Mouse (Mus musculus) heart, postnatal 0 days (tissue): ENCODE measurements at regions not wholly inside any gene's neighbourhood (a gene's known extent, or its start where the extent isn't known, plus 50 kb on each side); places are given as distances from the start of the nearest gene placed in this dataset.

Experiments
- ATAC-seq: fragments of 200-750 bp; cut with Nextera tagmentation; 2 replicates; pipeline ENCODE4 v1.8.0; 2017; ENCODE audit warnings: low read depth, moderate number of reproducible peaks, moderate library complexity; ENCODE audit not compliant: insufficient read depth
- DNase-seq: peaks from one replicate; pipeline ENCODE4 v3.0.0-alpha.2; 2016; ENCODE audit warnings: low spot score
- H3K27ac ChIP-seq: fragments of 300-500 bp; sonication (generic); 2 replicates; pipeline ENCODE4 v1.5.1; 2014; ENCODE audit warnings: low read depth, mild to moderate bottlenecking
- H3K27me3 ChIP-seq: fragments of 300-500 bp; sonication (generic); 2 replicates; pipeline ENCODE4 v1.6.1; 2014; ENCODE audit warnings: low read length, mixed read lengths; ENCODE audit not compliant: control insufficient read depth, insufficient read depth
- H3K36me3 ChIP-seq: fragments of 300-500 bp; sonication (generic); replicated peaks from 2 replicates; pipeline ENCODE4 v1.6.1; 2014; ENCODE audit warnings: low read length, mixed read lengths; ENCODE audit not compliant: control insufficient read depth, insufficient read depth
- H3K4me1 ChIP-seq: fragments of 300-500 bp; sonication (generic); 2 replicates; pipeline ENCODE4 v1.6.1; 2014; ENCODE audit warnings: antibody characterized with exemption; ENCODE audit not compliant: control insufficient read depth, insufficient read depth
- H3K4me2 ChIP-seq: fragments of 300-500 bp; sonication (generic); 2 replicates; pipeline ENCODE4 v1.6.1; 2014; ENCODE audit warnings: low read depth, mild to moderate bottlenecking, low read length, moderate library complexity
- H3K4me3 ChIP-seq: fragments of 300-500 bp; sonication (generic); 2 replicates; pipeline ENCODE4 v1.5.1; 2014; ENCODE audit warnings: low read depth, low read length
- H3K9ac ChIP-seq: fragments of 300-500 bp; sonication (generic); replicated peaks from 2 replicates; pipeline ENCODE4 v1.6.1; 2014; ENCODE audit warnings: low read depth, low read length, mixed read lengths
- H3K9me3 ChIP-seq: fragments of 300-500 bp; sonication (generic); replicated peaks from 2 replicates; pipeline ENCODE4 v1.6.1; 2016; ENCODE audit warnings: low read length; ENCODE audit not compliant: control insufficient read depth
- CTCF ChIP-seq: IDR thresholded peaks from 2 replicates; pipeline ENCODE4 v1.5.1; 2016; ENCODE audit warnings: antibody characterized with exemption, control low read depth, low read depth
- EP300 ChIP-seq: IDR thresholded peaks from 2 replicates; pipeline ENCODE4 v1.6.1; 2016; ENCODE audit warnings: antibody characterized with exemption, low read depth
- WGBS: fragments of 180-500 bp; shearing (Covaris S2); extraction: QIAGEN DNeasy Blood & Tissue Kit; methylation state at CpG from one replicate; pipeline ENCODE4 v1.1.7; 2014; 5-methylcytosine and 5-hydroxymethylcytosine counted together

DNA sequence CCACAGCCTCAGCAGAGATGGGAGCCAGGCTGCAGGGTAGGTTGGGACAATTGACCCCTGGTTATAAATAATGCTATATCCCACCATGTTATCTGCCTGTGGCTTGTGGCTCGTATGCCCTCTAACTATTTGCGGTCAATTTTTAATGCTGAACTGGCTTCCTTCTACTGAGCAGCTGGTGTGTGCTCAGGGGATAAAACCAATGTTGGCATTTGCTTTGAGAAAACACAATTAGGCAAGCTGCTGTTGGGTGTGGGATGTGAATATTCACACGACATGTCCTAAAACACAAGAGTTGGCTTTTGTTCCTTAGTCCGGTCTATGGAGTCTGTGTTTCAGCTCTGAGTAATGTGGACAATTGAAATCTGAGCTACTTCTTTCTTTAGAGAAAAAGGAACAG is 123.6 kb upstream of the Npvf start:
- Histone ChIP-seq H3K27ac (no peak overlapping the region), H3K4me1 (no peaks in the 10 kb centered on the region), H3K27me3 (no peaks in the 10 kb centered on the region), H3K9me3 (no peaks in the 10 kb centered on the region), H3K4me2 (no peak overlapping the region), H3K9ac (no peak overlapping the region), H3K36me3 (no peaks in the 10 kb centered on the region), H3K4me3 (no peak overlapping the region)
- ATAC-seq (no peak), DNase-seq (no peak)
- TF ChIP-seq CTCF (no peak), EP300 (no peak)
- 82% methylated on average over 4 of the region's 4 CpGs for WGBS

GRCm38 (mm10) chr6:50780677-50781076 is 126.4 kb upstream of the Npvf start:
- Histone ChIP-seq H3K27ac (no peak overlapping the region), H3K9me3 (no peaks in the 10 kb centered on the region), H3K4me1 (no peaks in the 10 kb centered on the region), H3K27me3 (no peaks in the 10 kb centered on the region), H3K9ac (no peak overlapping the region), H3K4me3 (no peak overlapping the region), H3K4me2 (no peak overlapping the region), H3K36me3 (no peaks in the 10 kb centered on the region)
- ATAC-seq = no peak
- no peak for TF ChIP-seq CTCF
- no peak for TF ChIP-seq EP300
- DNase-seq = no peak
- WGBS = 85% methylated on average over 3 of the region's 3 CpGs

GRCm38 (mm10) chr6:50781271-50781670 is 127.0 kb upstream of the Npvf start:
- no peak overlapping the region for H3K4me2 ChIP-seq
- no peaks in the 10 kb centered on the region for H3K36me3 ChIP-seq
- H3K27ac ChIP-seq = no peak overlapping the region
- WGBS = 82% methylated on average over 10 of the region's 10 CpGs
- no peak for DNase-seq
- H3K4me1 ChIP-seq = no peaks in the 10 kb centered on the region
- TF ChIP-seq CTCF (no peak), EP300 (no peak)
- no peak for ATAC-seq
- no peaks in the 10 kb centered on the region for H3K27me3 ChIP-seq
- H3K9me3 ChIP-seq = no peaks in the 10 kb centered on the region
- no peak overlapping the region for H3K4me3 ChIP-seq
- no peak overlapping the region for H3K9ac ChIP-seq

- H3K27ac ChIP-seq = no peak overlapping the region
- H3K9me3 ChIP-seq = no peaks in the 10 kb centered on the region
- no peak for DNase-seq
- H3K4me2 ChIP-seq = no peak overlapping the region
- no peak overlapping the region for H3K9ac ChIP-seq
- no peaks in the 10 kb centered on the region for H3K36me3 ChIP-seq
- 65% methylated on average over 2 of the region's 2 CpGs for WGBS
- TF ChIP-seq EP300 (no peak), CTCF (no peak)
- H3K4me1 ChIP-seq = no peaks in the 10 kb centered on the region
- no peaks in the 10 kb centered on the region for H3K27me3 ChIP-seq
- ATAC-seq = no peak
- no peak overlapping the region for H3K4me3 ChIP-seq
Measured at GRCm38 (mm10) chr6:50782221-50782620, 128.0 kb upstream of the Npvf start.

- H3K27ac ChIP-seq = no peak overlapping the region
- no peak overlapping the region for H3K4me3 ChIP-seq
- ATAC-seq (no peak), DNase-seq (no peak)
- H3K36me3 ChIP-seq = no peaks in the 10 kb centered on the region
- H3K27me3 ChIP-seq = no peaks in the 10 kb centered on the region
- 57% methylated on average over 10 of the region's 10 CpGs for WGBS
- no peaks in the 10 kb centered on the region for H3K9me3 ChIP-seq
- no peaks in the 10 kb centered on the region for H3K4me1 ChIP-seq
- no peak overlapping the region for H3K4me2 ChIP-seq
- no peak overlapping the region for H3K9ac ChIP-seq
- no peak for TF ChIP-seq CTCF
- no peak for TF ChIP-seq EP300
Measured at GRCm38 (mm10) chr6:50783494-50783893, 129.3 kb upstream of the Npvf start.

DNA sequence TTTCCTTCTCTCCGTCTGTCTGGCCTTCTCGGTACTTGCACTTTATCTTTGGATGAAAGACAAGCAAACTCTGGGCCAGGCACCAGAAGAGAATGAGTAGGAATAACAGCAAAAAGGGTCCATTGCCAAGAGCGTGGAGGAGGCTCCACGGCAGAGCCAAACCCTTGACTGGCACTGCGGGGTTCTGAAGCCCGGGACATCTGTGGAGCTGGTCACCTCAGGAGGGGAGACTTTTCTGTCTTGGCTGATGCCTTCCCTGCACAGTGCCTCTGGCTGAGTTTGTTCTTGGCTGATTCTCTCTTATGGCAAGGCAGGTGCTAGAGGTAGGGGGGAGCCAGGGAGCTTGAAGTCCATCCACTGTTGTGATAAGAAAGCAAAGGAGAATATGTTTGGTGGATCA is 130.1 kb upstream of the Npvf start:
- Histone ChIP-seq H3K9me3 (no peaks in the 10 kb centered on the region), H3K4me3 (no peak overlapping the region), H3K9ac (no peak overlapping the region), H3K4me1 (no peaks in the 10 kb centered on the region), H3K4me2 (no peak overlapping the region), H3K36me3 (no peaks in the 10 kb centered on the region), H3K27ac (no peak overlapping the region), H3K27me3 (no peaks in the 10 kb centered on the region)
- no peak for TF ChIP-seq EP300
- TF ChIP-seq CTCF = no peak
- 68% methylated on average over 6 of the region's 6 CpGs for WGBS
- DNase-seq (no peak), ATAC-seq (no peak)
